Mouse (Mus musculus): ENCODE results near the gene Olfr948. TPM values are rescaled to one million over a fixed set of nuclear protein-coding genes. Genes with fewer than 3 reads are reported as not detected.

The Olfr948 gene
- not detected in 2 replicates for polyA plus RNA-seq (2016; fragmentation: Nextera tagmentation; extraction: Ambion mirVana)

- no peaks in the 10 kb centered on the region for H3K9me3 ChIP-seq
- no peak within 1 kb of the TSS for H3K4me3 ChIP-seq
- no peak within 1 kb of the TSS for H3K27ac ChIP-seq
- H3K36me3 ChIP-seq = no peaks in the 10 kb centered on the region
- H3K4me1 ChIP-seq = no peaks in the 10 kb centered on the region
- H3K27me3 ChIP-seq (ENCODE audit: insufficient read depth, poor library complexity, severe bottlenecking) = no peaks in the 10 kb centered on the region
- DNase-seq (ENCODE audit: low spot score) = no peak
Observed at GRCm38 (mm10) chr9:39325945-39326344, at the start of gene Olfr948. Olfr948 (minus strand) TSS chr9:39326045.

DNA sequence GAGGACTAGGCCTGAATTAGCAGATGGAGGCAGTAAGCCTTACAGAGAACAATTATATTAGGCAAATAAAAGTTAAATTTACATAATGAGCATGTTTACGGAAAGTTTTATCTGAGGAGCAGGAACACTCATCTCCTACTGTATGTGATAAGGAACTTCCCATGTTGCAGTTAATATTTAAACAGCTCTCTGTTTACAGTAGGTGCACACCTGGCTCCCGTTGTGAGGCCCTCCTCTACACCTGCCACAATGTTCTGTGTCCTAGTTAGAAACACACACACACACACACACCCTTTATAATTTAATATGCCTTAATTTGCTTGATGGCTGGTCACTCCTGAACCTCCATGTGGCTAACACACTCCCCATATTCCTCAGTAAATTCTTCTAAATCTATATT lies 38.7 kb downstream of the Olfr948 start:
- H3K36me3 ChIP-seq = no peaks in the 10 kb centered on the region
- no peak for DNase-seq (ENCODE audit: low spot score)
- no peaks in the 10 kb centered on the region for H3K9me3 ChIP-seq
- H3K27ac ChIP-seq = no peak overlapping the region
- H3K4me3 ChIP-seq = no peak overlapping the region
- no peaks in the 10 kb centered on the region for H3K4me1 ChIP-seq
- 85% methylated on average over 2 of the region's 2 CpGs for WGBS
- H3K27me3 ChIP-seq (ENCODE audit: insufficient read depth, poor library complexity, severe bottlenecking) = no peaks in the 10 kb centered on the region

DNA sequence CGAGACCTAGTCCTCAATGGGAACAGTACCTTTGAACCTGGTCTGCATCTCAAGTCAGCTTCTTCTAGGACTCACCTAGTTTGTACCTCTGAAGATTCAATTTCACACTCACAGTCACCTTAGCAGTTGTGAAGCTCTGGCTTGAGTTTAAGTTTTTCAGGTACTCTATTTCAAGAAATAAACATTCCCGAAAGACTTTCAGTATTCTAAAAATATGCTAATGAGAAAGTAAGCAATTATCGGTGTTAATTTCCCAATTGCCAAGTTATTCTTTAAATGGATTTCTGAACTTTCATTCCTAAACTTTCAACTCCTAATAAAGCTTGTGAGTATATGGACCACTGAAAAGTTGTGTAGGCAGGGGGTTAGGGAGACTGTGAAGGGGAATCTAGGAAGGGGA lies 49.1 kb downstream of the Olfr948 start, which contains the start of gene Olfr945:
Gene Olfr945 (minus strand): TSS at position 101 of the 400 bp plus-strand sequence.
- no peak for DNase-seq (ENCODE audit: low spot score)
- no peaks in the 10 kb centered on the region for H3K4me1 ChIP-seq
- H3K4me3 ChIP-seq = no peak within 1 kb of the TSS
- 77% methylated on average over 3 of the region's 3 CpGs for WGBS
- no peaks in the 10 kb centered on the region for H3K36me3 ChIP-seq
- no peaks in the 10 kb centered on the region for H3K27me3 ChIP-seq (ENCODE audit: insufficient read depth, poor library complexity, severe bottlenecking)
- no peaks in the 10 kb centered on the region for H3K9me3 ChIP-seq
- no peak within 1 kb of the TSS for H3K27ac ChIP-seq

Other genes starting within 250 kb of the Olfr948 start
- not detected in 2 replicates for gene Olfr938, start 247.2 kb downstream of the Olfr948 start, polyA plus RNA-seq (2016; fragmentation: Nextera tagmentation; extraction: Ambion mirVana)
- not detected in 2 replicates for gene Olfr27, start 197.9 kb downstream of the Olfr948 start, polyA plus RNA-seq (2016; fragmentation: Nextera tagmentation; extraction: Ambion mirVana)
- gene Olfr943, start 159.7 kb downstream of the Olfr948 start, polyA plus RNA-seq (2016; fragmentation: Nextera tagmentation; extraction: Ambion mirVana) = not detected in 2 replicates
- gene Olfr944, start 124.1 kb downstream of the Olfr948 start, polyA plus RNA-seq (2016; fragmentation: Nextera tagmentation; extraction: Ambion mirVana) = not detected in 2 replicates
- not detected in 2 replicates for gene Olfr1537, start 76.1 kb downstream of the Olfr948 start, polyA plus RNA-seq (2016; fragmentation: Nextera tagmentation; extraction: Ambion mirVana)
- gene Olfr945, start 49.2 kb downstream of the Olfr948 start, polyA plus RNA-seq (2016; fragmentation: Nextera tagmentation; extraction: Ambion mirVana) = not detected in 2 replicates
- gene Olfr951, start 61.4 kb upstream of the Olfr948 start, polyA plus RNA-seq (2016; fragmentation: Nextera tagmentation; extraction: Ambion mirVana) = not detected in 2 replicates
- not detected in 2 replicates for gene Olfr952, start 101.1 kb upstream of the Olfr948 start, polyA plus RNA-seq (2016; fragmentation: Nextera tagmentation; extraction: Ambion mirVana)
- gene Olfr954, start 130.7 kb upstream of the Olfr948 start, polyA plus RNA-seq (2016; fragmentation: Nextera tagmentation; extraction: Ambion mirVana) = not detected in 2 replicates
- gene Olfr955, start 145.9 kb upstream of the Olfr948 start, polyA plus RNA-seq (2016; fragmentation: Nextera tagmentation; extraction: Ambion mirVana) = not detected in 2 replicates
- not detected in 2 replicates for gene Olfr44, start 167.9 kb upstream of the Olfr948 start, polyA plus RNA-seq (2016; fragmentation: Nextera tagmentation; extraction: Ambion mirVana)
- gene Olfr957, start 189.8 kb upstream of the Olfr948 start, polyA plus RNA-seq (2016; fragmentation: Nextera tagmentation; extraction: Ambion mirVana) = not detected in 2 replicates
- gene Olfr958, start 228.0 kb upstream of the Olfr948 start, polyA plus RNA-seq (2016; fragmentation: Nextera tagmentation; extraction: Ambion mirVana) = not detected in 2 replicates
- not detected in 2 replicates for gene Olfr959, start 249.5 kb upstream of the Olfr948 start, polyA plus RNA-seq (2016; fragmentation: Nextera tagmentation; extraction: Ambion mirVana)

Data from heart, embryonic 10.5 days (tissue).